ENCODE assay signal across 8 mouse cellular contexts in genomic region chr12:102695369-102696239, GRCm38 (mm10). TPM values are rescaled to one million over a fixed set of nuclear protein-coding genes. Genes with fewer than 3 reads are reported as not detected.
DNase-seq lines count a peak whose midpoint lies in the region; ATAC-seq and TF ChIP-seq lines count a peak whose summit lies in the region.

No protein-coding gene starts in this region.

- peak overlapping the region; percentile 59 for H3K4me2 ChIP-seq in liver, postnatal 0 days (ENCODE audit: low read depth, low read length)
- H3K4me2 ChIP-seq in liver, embryonic 11.5 days, result no peak overlapping the region
- no peak overlapping the region for H3K4me2 ChIP-seq in forebrain, embryonic 15.5 days (replicated peaks)

- no peak overlapping the region for H3K4me3 ChIP-seq in liver, postnatal 0 days (ENCODE audit: low read depth, low read length)
- no peak overlapping the region for H3K4me3 ChIP-seq in liver, embryonic 11.5 days (ENCODE audit: low read depth, low read length)
- H3K4me3 ChIP-seq in forebrain, embryonic 15.5 days, result no peak overlapping the region
- no peak overlapping the region for H3K4me3 ChIP-seq in left cerebral cortex, adult 2 months
- H3K4me3 ChIP-seq in thymus, adult 2 months (ENCODE audit: control insufficient read depth, insufficient read depth, low read length), result peak overlapping the region; percentile 35
- H3K4me3 ChIP-seq in limb, embryonic 10.5 days, result no peak overlapping the region

- intact Hi-C loops in left cerebral cortex, adult 2 months (cut with DNase I), result loop anchor here (1.0 kb wide), 1 partner anchor 42 kb away; no protein-coding TSS in a partner anchor

- no peaks in the 10 kb centered on the region for H3K27me3 ChIP-seq in liver, postnatal 0 days (ENCODE audit: insufficient read depth, low read length)
- H3K27me3 ChIP-seq in liver, embryonic 11.5 days (replicated peaks; ENCODE audit: control insufficient read depth, insufficient read depth, low read length), result no peaks in the 10 kb centered on the region
- H3K27me3 ChIP-seq in forebrain, embryonic 15.5 days, result no peaks in the 10 kb centered on the region
- H3K27me3 ChIP-seq in thymus, adult 2 months (ENCODE audit: control insufficient read depth, insufficient read depth, low read length), result no peaks in the 10 kb centered on the region
- H3K27me3 ChIP-seq in limb, embryonic 10.5 days (ENCODE audit: low read depth, poor library complexity, severe bottlenecking), result no peaks in the 10 kb centered on the region

- no peak overlapping the region for H3K9ac ChIP-seq in liver, postnatal 0 days (replicated peaks)
- H3K9ac ChIP-seq in liver, embryonic 11.5 days (ENCODE audit: low read depth, low read length), result no peak overlapping the region
- no peak overlapping the region for H3K9ac ChIP-seq in forebrain, embryonic 15.5 days (replicated peaks)

- 69% methylated on average over 18 of the region's 18 CpGs for WGBS in liver, postnatal 0 days (ENCODE audit: insufficient replicate concordance)
- WGBS in liver, embryonic 11.5 days, result 73% methylated on average over 18 of the region's 18 CpGs
- 61% methylated on average over 18 of the region's 18 CpGs for WGBS in forebrain, embryonic 15.5 days
- WGBS in thymus, adult 2 months, result 17% methylated on average over 18 of the region's 18 CpGs
- WGBS in limb, embryonic 10.5 days, result 74% methylated on average over 18 of the region's 18 CpGs

- peak overlapping the region; percentile 55 for H3K27ac ChIP-seq in liver, postnatal 0 days (ENCODE audit: low read depth)
- H3K27ac ChIP-seq in liver, embryonic 11.5 days (ENCODE audit: low read depth, low read length), result no peak overlapping the region
- peak overlapping the region; percentile 26; the same call in 1 of the 2 replicates for H3K27ac ChIP-seq in forebrain, embryonic 15.5 days (replicated peaks)
- H3K27ac ChIP-seq in left cerebral cortex, adult 2 months, result peak overlapping the region; percentile 64
- peak overlapping the region; percentile 25; the same call in 1 of the 2 replicates for H3K27ac ChIP-seq in thymus, adult 2 months (ENCODE audit: control insufficient read depth, insufficient read depth, low read length)
- H3K27ac ChIP-seq in limb, embryonic 10.5 days, result no peak overlapping the region

- ATAC-seq in liver, postnatal 0 days, result no peak
- no peak for ATAC-seq in liver, embryonic 11.5 days (replicated peaks; ENCODE audit: low FRiP score)
- ATAC-seq in forebrain, embryonic 15.5 days (replicated peaks), result no peak

- no peak for TF ChIP-seq EP300 in liver, postnatal 0 days (IDR thresholded peaks at IDR 0.05; ENCODE audit: low read depth)

- H3K9me3 ChIP-seq in liver, postnatal 0 days (ENCODE audit: low read length), result no peaks in the 10 kb centered on the region
- H3K9me3 ChIP-seq in liver, embryonic 11.5 days (ENCODE audit: control insufficient read depth, low read length), result no peaks in the 10 kb centered on the region
- H3K9me3 ChIP-seq in forebrain, embryonic 15.5 days, result no peaks in the 10 kb centered on the region
- no peaks in the 10 kb centered on the region for H3K9me3 ChIP-seq in limb, embryonic 10.5 days (replicated peaks)

- no peaks in the 10 kb centered on the region for H3K36me3 ChIP-seq in liver, postnatal 0 days (replicated peaks; ENCODE audit: insufficient read depth, low read length)
- no peaks in the 10 kb centered on the region for H3K36me3 ChIP-seq in liver, embryonic 11.5 days (ENCODE audit: control insufficient read depth, insufficient read depth, low read length)
- H3K36me3 ChIP-seq in forebrain, embryonic 15.5 days, result no peaks in the 10 kb centered on the region
- no peaks in the 10 kb centered on the region for H3K36me3 ChIP-seq in thymus, adult 2 months (ENCODE audit: control insufficient read depth, insufficient read depth, low read length)
- no peaks in the 10 kb centered on the region for H3K36me3 ChIP-seq in limb, embryonic 10.5 days

- no peak for TF ChIP-seq CTCF in liver, postnatal 0 days (IDR thresholded peaks at IDR 0.05; ENCODE audit: low read depth)
- no peak for TF ChIP-seq CTCF in left cerebral cortex, adult 2 months (IDR thresholded peaks at IDR 0.05)
- TF ChIP-seq CTCF in thymus, adult 2 months (IDR thresholded peaks at IDR 0.05; ENCODE audit: borderline replicate concordance, control insufficient read depth, extremely low read depth, insufficient read depth, low read length, poor library complexity), result no peak

- TF ChIP-seq POLR2A in thymus, adult 2 months (IDR thresholded peaks at IDR 0.05; ENCODE audit: control insufficient read depth, extremely low read depth, insufficient read depth, low read length, poor library complexity), result no peak

- H3K4me1 ChIP-seq in liver, postnatal 0 days (ENCODE audit: insufficient read depth), result peaks cover 68% of the 10 kb centered on the region
- peaks cover 30% of the 10 kb centered on the region for H3K4me1 ChIP-seq in liver, embryonic 11.5 days (replicated peaks; ENCODE audit: control insufficient read depth, insufficient read depth, low read length)
- H3K4me1 ChIP-seq in forebrain, embryonic 15.5 days, result peaks cover 59% of the 10 kb centered on the region
- H3K4me1 ChIP-seq in thymus, adult 2 months (replicated peaks; ENCODE audit: control insufficient read depth, insufficient read depth, low read length), result peaks cover 66% of the 10 kb centered on the region
- H3K4me1 ChIP-seq in limb, embryonic 10.5 days, result peaks cover 58% of the 10 kb centered on the region

- no peak for DNase-seq in liver, postnatal 0 days
- no peak for DNase-seq in liver, embryonic 11.5 days (ENCODE audit: low spot score)
- DNase-seq in left cerebral cortex, adult 2 months (ENCODE audit: extremely low spot score in 1 of 2, low spot score in 2 of 2), result peak; percentile 76 to 83
- DNase-seq in thymus, adult 2 months, result peak; percentile 57
- DNase-seq in kidney, postnatal 36 days, result no peak
- DNase-seq in ovary, postnatal 36 days (ENCODE audit: low spot score), result no peak
- no peak for DNase-seq in limb, embryonic 10.5 days (ENCODE audit: low spot score)

RNA-seq across cellular contexts. Expression of gene Itpk1, which starts 9.1 kb away (rescaled TPM):
- 3.6 TPM in 2 replicates for polyA plus RNA-seq in liver, postnatal 0 days (2015; fragmentation: Nextera tagmentation; extraction: Ambion mirVana)
- 5.8 and 7.3 TPM in 2 replicates for polyA plus RNA-seq in liver, embryonic 11.5 days (2014; fragmentation: Nextera tagmentation; extraction: Ambion mirVana)
- 58.7 and 59.1 TPM in 2 replicates for polyA plus RNA-seq in forebrain, embryonic 15.5 days (2015; fragmentation: Nextera tagmentation; extraction: Ambion mirVana)
- total RNA-seq in left cerebral cortex, adult 2 months (2021), result 10 to 100 TPM; 52.3 to 54.9 TPM
- 34.2 and 36.9 TPM in 2 replicates for polyA plus RNA-seq in thymus, adult 2 months (2012; rRNA removed)
- polyA plus RNA-seq in limb, embryonic 10.5 days (2016; fragmentation: Nextera tagmentation; extraction: Ambion mirVana), result 9.7 and 11.0 TPM in 2 replicates

RNA-seq across cellular contexts. Expression of gene Moap1, which starts 47.9 kb away (rescaled TPM):
- polyA plus RNA-seq in liver, postnatal 0 days (2015; fragmentation: Nextera tagmentation; extraction: Ambion mirVana), result 4.2 and 4.9 TPM in 2 replicates
- 18.3 and 18.4 TPM in 2 replicates for polyA plus RNA-seq in liver, embryonic 11.5 days (2014; fragmentation: Nextera tagmentation; extraction: Ambion mirVana)
- polyA plus RNA-seq in forebrain, embryonic 15.5 days (2015; fragmentation: Nextera tagmentation; extraction: Ambion mirVana), result 48.9 and 53.2 TPM in 2 replicates
- total RNA-seq in left cerebral cortex, adult 2 months (2021), result 10 to 100 TPM; 24.4 to 33.8 TPM
- 0.71 and 1.3 TPM in 2 replicates for polyA plus RNA-seq in thymus, adult 2 months (2012; rRNA removed)
- polyA plus RNA-seq in limb, embryonic 10.5 days (2016; fragmentation: Nextera tagmentation; extraction: Ambion mirVana), result 34.8 and 38.8 TPM in 2 replicates

RNA-seq across cellular contexts. Expression of gene Tmem251, which starts 48.0 kb away (rescaled TPM):
- 5.6 and 5.8 TPM in 2 replicates for polyA plus RNA-seq in liver, postnatal 0 days (2015; fragmentation: Nextera tagmentation; extraction: Ambion mirVana)
- polyA plus RNA-seq in liver, embryonic 11.5 days (2014; fragmentation: Nextera tagmentation; extraction: Ambion mirVana), result 12.6 and 14.0 TPM in 2 replicates
- 11.4 and 12.7 TPM in 2 replicates for polyA plus RNA-seq in forebrain, embryonic 15.5 days (2015; fragmentation: Nextera tagmentation; extraction: Ambion mirVana)
- total RNA-seq in left cerebral cortex, adult 2 months (2021), result 1 to 10 TPM; 5.6 to 5.7 TPM
- 4.2 and 4.4 TPM in 2 replicates for polyA plus RNA-seq in thymus, adult 2 months (2012; rRNA removed)
- polyA plus RNA-seq in limb, embryonic 10.5 days (2016; fragmentation: Nextera tagmentation; extraction: Ambion mirVana), result 11.7 TPM in 2 replicates

Comparison
In these comparisons a context has a peak if more than half of its experiments do, and no peak if none do; other contexts are left out.
1. H3K27ac ChIP-seq: peak in liver, postnatal 0 days (single experiment), forebrain, embryonic 15.5 days (single experiment), left cerebral cortex, adult 2 months (single experiment) and thymus, adult 2 months (single experiment); none in liver, embryonic 11.5 days (single experiment) and limb, embryonic 10.5 days (single experiment).
2. DNase-seq: peak in left cerebral cortex, adult 2 months (2 of 2) and thymus, adult 2 months (single experiment); none in liver, postnatal 0 days (single experiment), liver, embryonic 11.5 days (single experiment), kidney, postnatal 36 days (0 of 2), ovary, postnatal 36 days (single experiment) and limb, embryonic 10.5 days (single experiment).